Comparison of ENCODE assay signal across 11 mouse cellular contexts in the genomic region with DNA sequence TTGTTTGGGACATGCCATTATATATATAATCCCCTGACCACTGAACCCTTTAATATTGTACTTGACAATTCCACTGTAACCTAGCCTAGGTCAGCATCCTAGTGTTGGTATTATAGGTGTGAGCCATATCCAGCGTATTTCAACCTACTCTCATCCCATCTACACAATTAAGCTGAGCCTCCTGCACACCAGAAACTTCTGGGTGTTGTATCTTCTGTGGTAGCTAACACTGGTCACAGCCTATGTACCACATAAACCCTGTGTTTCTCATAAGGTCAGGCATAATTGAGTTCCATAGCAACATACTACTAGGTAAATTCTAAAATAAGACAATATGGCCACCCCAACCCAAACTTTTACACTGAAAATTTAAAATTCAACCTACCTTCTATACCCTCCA.
"Had no signal": no experiment of that assay in that cellular context is flagged by ENCODE, and none has a peak within 500 bp of the region (broad histone marks: within the 10 kb centered on the region; RNA-seq: fewer than 3 reads in every experiment).

No protein-coding gene starts in this region.

- H3K27ac ChIP-seq: kidney, postnatal 0 days; limb, embryonic 12.5 days; midbrain, embryonic 15.5 days; stomach, embryonic 15.5 days had no signal

- H3K9ac ChIP-seq: limb, embryonic 12.5 days; midbrain, embryonic 15.5 days; stomach, embryonic 15.5 days had no signal

- ATAC-seq: midbrain, embryonic 15.5 days had no signal

- H3K4me3 ChIP-seq: limb, embryonic 12.5 days; midbrain, embryonic 15.5 days; stomach, embryonic 15.5 days had no signal

- DNase-seq: kidney, adult 2 months; kidney, postnatal 36 days; layer of hippocampus, adult 9-11 months; lung, adult 18-20 months; right cerebral cortex, postnatal 14 days; thymus, adult 2 months; thymus, postnatal 25 days had no signal

- H3K4me2 ChIP-seq: limb, embryonic 12.5 days; midbrain, embryonic 15.5 days; stomach, embryonic 15.5 days had no signal

- H3K9me3 ChIP-seq: limb, embryonic 12.5 days; midbrain, embryonic 15.5 days; stomach, embryonic 15.5 days had no signal

- H3K27me3 ChIP-seq: limb, embryonic 12.5 days; midbrain, embryonic 15.5 days; stomach, embryonic 15.5 days had no signal
